Mouse (Mus musculus) G1E-ER4 (cell line): ENCODE data around the gene Gabrb2. TPM values are rescaled to one million over a fixed set of nuclear protein-coding genes. Genes with fewer than 3 reads are reported as not detected.

Experiments used
- GATA1 ChIP-seq: IDR thresholded peaks from one replicate; pipeline ENCODE4 v1.8.0; 2012; ENCODE audit warnings: low read length, inconsistent platforms
- polyA plus RNA-seq: library from polyadenylated mRNA; stranded (reverse); fragments of >175 nt; gene quantifications from 2 replicates; pipeline ENCODE4 v1.2.3, GENCODE M21; 2012

Gabrb2 gene
- polyA plus RNA-seq: not detected in 2 replicates

- TF ChIP-seq GATA1: no peak
These were observed at the start of gene Gabrb2 for GRCm38 (mm10) chr11:42418996-42419782. Gene Gabrb2 (plus strand): TSS chr11:42419757.

DNA sequence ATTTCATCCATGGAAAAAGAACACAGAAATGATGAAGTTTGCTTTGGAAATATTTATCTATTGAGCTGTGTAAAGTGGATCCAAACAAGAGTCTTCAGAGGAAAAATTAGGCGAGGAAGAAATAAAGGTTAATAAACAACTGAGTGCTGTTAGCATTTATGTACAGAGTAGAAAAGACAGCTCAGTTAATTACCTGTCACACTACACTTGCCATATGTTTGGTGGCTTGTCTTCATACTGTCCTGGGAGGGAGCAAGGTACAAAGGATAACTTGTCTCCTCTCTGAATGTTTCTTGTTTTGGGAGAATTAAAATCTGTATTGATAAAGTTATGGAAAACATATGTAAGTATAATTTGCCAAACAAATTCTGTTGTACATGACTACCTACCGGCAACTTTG, 40.6 kb upstream of the Gabrb2 start:
- TF ChIP-seq GATA1: no peak

DNA sequence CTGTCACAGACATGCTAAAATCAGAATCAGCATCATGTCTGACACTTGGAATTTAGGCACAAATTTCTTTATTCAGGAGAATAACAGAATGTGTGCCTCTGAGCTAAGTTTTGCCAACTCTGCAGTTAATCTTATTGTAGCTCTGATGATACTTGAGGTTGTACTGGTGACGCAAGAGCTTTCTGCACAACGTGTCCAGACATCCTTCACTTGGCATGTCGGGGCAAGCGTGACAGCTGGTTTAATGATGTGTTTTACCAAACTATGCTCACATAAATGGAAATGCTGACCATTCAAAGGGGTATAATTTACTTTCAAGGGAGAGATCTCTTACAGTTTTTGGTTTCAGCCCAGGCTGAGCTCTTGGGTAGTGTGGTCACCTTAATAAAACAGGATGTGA, 33.1 kb upstream of the Gabrb2 start:
- no peak for TF ChIP-seq GATA1

GRCm38 (mm10) chr11:42390682-42391290, 28.8 kb upstream of the Gabrb2 start:
- TF ChIP-seq GATA1: no peak

DNA sequence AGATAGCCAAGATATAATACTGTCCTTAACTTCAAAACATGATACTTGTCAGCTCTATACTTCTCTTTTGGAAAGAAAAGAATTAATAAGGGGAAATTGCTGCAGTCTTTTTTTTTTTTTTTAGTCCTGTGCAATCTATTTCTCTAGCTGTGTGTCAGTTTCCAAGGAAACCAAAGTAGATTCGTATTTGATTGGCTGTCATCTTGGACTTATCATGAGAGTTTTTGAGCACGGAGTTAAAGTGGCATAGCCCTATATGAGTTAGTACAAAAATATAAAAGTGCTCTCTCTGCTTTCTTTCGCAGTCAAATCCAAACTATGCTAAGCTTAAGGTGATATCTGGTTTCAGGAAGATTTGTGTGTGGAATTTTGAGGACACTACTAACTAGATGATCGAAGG, 26.1 kb upstream of the Gabrb2 start:
- no peak for TF ChIP-seq GATA1

GRCm38 (mm10) chr11:42419791-42420633, 455 bp downstream of the Gabrb2 start:
- no peak for TF ChIP-seq GATA1

DNA sequence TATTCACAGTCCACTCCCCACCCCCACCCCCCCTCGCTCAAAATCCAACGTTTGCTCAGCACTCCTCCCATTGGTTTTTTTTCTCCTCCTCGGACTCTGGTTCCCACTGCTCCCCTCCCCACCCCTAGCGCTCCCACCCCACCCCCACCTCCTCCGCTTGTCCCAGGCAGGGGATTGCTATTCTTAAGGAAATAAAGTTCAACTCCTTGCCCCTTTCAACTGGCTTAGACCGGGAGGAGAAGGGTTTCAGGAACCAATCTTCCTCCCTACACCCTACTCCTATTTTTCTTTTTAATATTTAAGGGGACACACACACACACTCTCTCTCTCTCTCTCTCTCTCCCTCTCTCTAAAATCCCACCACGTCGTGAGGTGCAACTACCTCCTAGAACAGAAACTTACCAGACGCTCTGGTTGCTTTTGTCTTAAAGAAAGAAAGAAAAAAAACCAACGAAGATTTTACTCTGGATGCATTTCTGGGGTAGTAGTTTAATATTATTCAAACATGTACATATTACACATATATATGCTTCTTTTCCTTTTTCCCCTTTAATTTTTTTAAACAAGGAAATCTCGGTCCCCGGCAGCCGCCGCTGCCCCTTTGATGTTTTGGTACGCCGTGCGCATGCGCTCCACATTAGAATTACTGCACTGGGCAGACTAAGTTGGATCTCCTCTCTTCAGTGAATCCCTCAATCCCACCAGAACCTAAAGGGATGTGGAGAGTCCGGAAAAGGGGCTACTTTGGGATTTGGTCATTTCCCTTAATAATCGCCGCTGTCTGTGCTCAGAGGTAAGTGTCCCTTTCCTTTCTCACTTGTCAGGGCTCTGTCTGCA, 1.3 kb downstream of the Gabrb2 start:
- TF ChIP-seq GATA1: no peak

- TF ChIP-seq GATA1: no peak
These were observed 3.7 kb downstream of the Gabrb2 start for GRCm38 (mm10) chr11:42423231-42423630.

GRCm38 (mm10) chr11:42431495-42431894, 11.9 kb downstream of the Gabrb2 start:
- TF ChIP-seq GATA1: no peak

DNA sequence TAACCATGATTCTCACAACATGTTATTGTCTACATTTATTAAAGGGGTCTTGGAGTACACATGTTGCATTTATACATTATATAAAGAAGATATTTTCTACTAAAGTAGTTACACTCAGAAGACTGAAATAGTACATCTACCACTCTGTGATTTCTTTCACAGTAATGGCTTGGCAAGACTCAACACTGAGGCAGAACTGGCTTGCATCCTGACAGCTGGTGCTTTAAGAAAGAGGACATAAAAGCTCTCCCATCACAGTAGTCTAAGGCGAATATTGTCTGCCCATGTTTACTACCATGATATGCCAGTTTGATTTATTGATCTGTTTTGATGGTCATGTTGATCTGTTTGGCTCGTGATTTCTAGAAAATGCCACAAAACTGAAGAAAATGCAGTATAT, 19.4 kb downstream of the Gabrb2 start:
- no peak for TF ChIP-seq GATA1

GRCm38 (mm10) chr11:42443641-42444040, 24.1 kb downstream of the Gabrb2 start:
- no peak for TF ChIP-seq GATA1

GRCm38 (mm10) chr11:42448929-42449328, 29.4 kb downstream of the Gabrb2 start:
- no peak for TF ChIP-seq GATA1

DNA sequence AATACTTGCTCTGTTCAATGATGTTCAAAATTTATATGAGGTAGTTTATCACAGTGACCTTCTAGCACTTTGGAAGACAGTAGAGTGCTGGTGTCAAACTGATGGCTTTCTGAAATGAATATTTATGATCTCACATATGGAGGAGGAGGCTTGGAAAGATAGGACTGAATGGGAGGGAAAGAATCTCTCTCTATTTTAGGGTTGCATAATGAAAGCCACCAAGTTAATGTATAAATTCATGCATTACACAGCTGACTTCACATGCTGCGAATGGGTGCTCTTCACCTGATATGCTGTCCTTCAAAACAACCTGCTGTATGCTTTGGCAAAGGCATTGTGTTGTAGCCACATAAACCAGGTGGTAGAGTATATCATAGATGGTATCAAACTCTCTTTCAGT, 44.6 kb downstream of the Gabrb2 start:
- TF ChIP-seq GATA1: no peak

GRCm38 (mm10) chr11:42468381-42468780, 48.8 kb downstream of the Gabrb2 start:
- no peak for TF ChIP-seq GATA1

DNA sequence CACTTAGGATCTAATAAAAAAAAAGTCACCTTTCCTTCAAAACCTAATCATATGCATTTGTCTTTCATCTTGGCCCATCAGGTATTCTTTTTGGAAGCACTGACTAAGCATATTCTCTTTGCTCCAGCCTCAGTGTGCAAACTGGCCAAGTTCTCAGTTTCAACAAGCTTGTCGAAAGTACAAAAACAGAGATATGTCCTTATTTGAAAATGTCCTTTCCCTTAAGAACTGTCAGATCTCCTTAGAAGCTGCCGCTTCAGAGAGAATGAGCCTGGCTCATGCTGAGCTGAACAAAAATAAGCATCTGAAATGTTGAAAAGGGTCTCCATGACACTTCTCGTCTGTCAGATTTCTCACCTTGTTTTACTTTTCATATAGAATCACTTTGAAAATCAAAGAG, 55.0 kb downstream of the Gabrb2 start:
- TF ChIP-seq GATA1: no peak

- no peak for TF ChIP-seq GATA1
These were observed 68.1 kb downstream of the Gabrb2 start for GRCm38 (mm10) chr11:42487625-42488024.
